Mouse (Mus musculus): ENCODE measurements around the gene Sh2d1a.

Gene Sh2d1a

GRCm38 (mm10) chrX:42502291-42503043 lies at the start of gene Sh2d1a:
Gene Sh2d1a (plus strand): TSS chrX:42502453.
- no peak for DNase-seq (ENCODE audit: low read depth, low spot score)

- no peak for DNase-seq (ENCODE audit: low read depth, low spot score)
These were observed 49.3 kb upstream of the Sh2d1a start for GRCm38 (mm10) chrX:42453001-42453400.

GRCm38 (mm10) chrX:42454533-42454932 lies 47.7 kb upstream of the Sh2d1a start:
- no peak for DNase-seq (ENCODE audit: low read depth, low spot score)

GRCm38 (mm10) chrX:42489446-42489845 lies 12.8 kb upstream of the Sh2d1a start, which contains the start of gene Tex13c2:
Gene Tex13c2 (plus strand): TSS chrX:42489691.
- DNase-seq (ENCODE audit: low read depth, low spot score): no peak

GRCm38 (mm10) chrX:42490336-42490735 lies 11.9 kb upstream of the Sh2d1a start:
- DNase-seq (ENCODE audit: low read depth, low spot score): no peak

GRCm38 (mm10) chrX:42500538-42500937 lies 1.7 kb upstream of the Sh2d1a start:
- DNase-seq (ENCODE audit: low read depth, low spot score): no peak

GRCm38 (mm10) chrX:42511105-42511504 lies 8.9 kb downstream of the Sh2d1a start:
- DNase-seq (ENCODE audit: low read depth, low spot score): no peak

GRCm38 (mm10) chrX:42512567-42512966 lies 10.3 kb downstream of the Sh2d1a start:
- DNase-seq (ENCODE audit: low read depth, low spot score): no peak

GRCm38 (mm10) chrX:42522868-42523267 lies 20.6 kb downstream of the Sh2d1a start:
- no peak for DNase-seq (ENCODE audit: low read depth, low spot score)

- no peak for DNase-seq (ENCODE audit: low read depth, low spot score)
These were observed 28.4 kb downstream of the Sh2d1a start for GRCm38 (mm10) chrX:42530703-42531102.

- DNase-seq (ENCODE audit: low read depth, low spot score): no peak
These were observed 37.9 kb downstream of the Sh2d1a start for GRCm38 (mm10) chrX:42540030-42540755.

- peak; percentile 46 for DNase-seq (ENCODE audit: low read depth, low spot score)
These were observed 38.5 kb downstream of the Sh2d1a start for GRCm38 (mm10) chrX:42540756-42541053.

- DNase-seq (ENCODE audit: low read depth, low spot score): no peak
These were observed 42.8 kb downstream of the Sh2d1a start for GRCm38 (mm10) chrX:42545076-42545475.

GRCm38 (mm10) chrX:42548513-42548912 lies 46.3 kb downstream of the Sh2d1a start:
- DNase-seq (ENCODE audit: low read depth, low spot score): no peak

GRCm38 (mm10) chrX:42557284-42557683 lies 55.0 kb downstream of the Sh2d1a start:
- peak; percentile 44 for DNase-seq (ENCODE audit: low read depth, low spot score)

- DNase-seq (ENCODE audit: low read depth, low spot score): no peak
These were observed 56.4 kb downstream of the Sh2d1a start for GRCm38 (mm10) chrX:42558683-42559082.

Data from retina, postnatal 7 days (tissue).